Mouse (Mus musculus): ENCODE data around the gene Ptk7.

GRCm38 (mm10) chr17:46550904-46551303 lies 78.4 kb downstream of the Ptk7 start:
- no peak for TF ChIP-seq EP300 (IDR thresholded peaks at IDR 0.05; ENCODE audit: low read depth)
- TF ChIP-seq CTCF (IDR thresholded peaks at IDR 0.05; ENCODE audit: low read depth): no peak

Data from heart, postnatal 0 days (tissue).